Mouse (Mus musculus) intestine, embryonic 14.5 days (tissue): ENCODE measurements around the gene Glt6d1. TPM values are rescaled to one million over a fixed set of nuclear protein-coding genes. Genes with fewer than 3 reads are reported as not detected.

Experiments used
- ATAC-seq: fragments of 200-750 bp; cut with Nextera tagmentation; replicated peaks from 2 replicates; pipeline ENCODE4 v1.8.0; 2017; ENCODE audit warnings: low read depth, moderate number of reproducible peaks, moderate TSS enrichment, moderate library complexity; ENCODE audit not compliant: low FRiP score, low TSS enrichment
- DNase-seq: peaks from one replicate; pipeline ENCODE4 v3.0.0-alpha.2; 2018; ENCODE audit warnings: low spot score
- H3K27ac ChIP-seq: fragments of 300-500 bp; sonication (generic); 2 replicates; pipeline ENCODE4 v1.5.1; 2014; ENCODE audit warnings: low read depth, mild to moderate bottlenecking, control low read depth
- H3K27me3 ChIP-seq: fragments of 300-500 bp; sonication (generic); replicated peaks from 2 replicates; pipeline ENCODE4 v1.6.1; 2014; ENCODE audit warnings: low read length, control low read depth; ENCODE audit not compliant: control insufficient read depth, insufficient read depth
- H3K36me3 ChIP-seq: fragments of 300-500 bp; sonication (generic); 2 replicates; pipeline ENCODE4 v1.6.1; 2014; ENCODE audit warnings: low read length, control low read depth; ENCODE audit not compliant: control insufficient read depth, insufficient read depth
- H3K4me1 ChIP-seq: fragments of 300-500 bp; sonication (generic); replicated peaks from 2 replicates; pipeline ENCODE4 v1.6.1; 2014; ENCODE audit warnings: low read length, control low read depth, mixed read lengths; ENCODE audit not compliant: control insufficient read depth, insufficient read depth
- H3K4me2 ChIP-seq: fragments of 300-500 bp; sonication (generic); 2 replicates; pipeline ENCODE4 v1.6.1; 2014; ENCODE audit warnings: low read length
- H3K4me3 ChIP-seq: fragments of 300-500 bp; sonication (generic); 2 replicates; pipeline ENCODE4 v1.5.1; 2014; ENCODE audit warnings: low read depth, low read length, control low read depth, mixed read lengths
- H3K9ac ChIP-seq: fragments of 300-500 bp; sonication (generic); 2 replicates; pipeline ENCODE4 v1.6.1; 2014; ENCODE audit warnings: mild to moderate bottlenecking, low read length
- H3K9me3 ChIP-seq: fragments of 300-500 bp; sonication (generic); 2 replicates; pipeline ENCODE4 v1.6.1; 2016; ENCODE audit warnings: low read length, control low read depth; ENCODE audit not compliant: control insufficient read depth
- WGBS: fragments of 180-500 bp; shearing (Covaris S2); extraction: QIAGEN DNeasy Blood & Tissue Kit; methylation state at CpG from one replicate; pipeline ENCODE4 v1.1.7; 2014; 5-methylcytosine and 5-hydroxymethylcytosine counted together
- polyA plus RNA-seq: library from polyadenylated mRNA; unstranded; fragments of >200 nt; fragmentation: Nextera tagmentation; extraction: Ambion mirVana; gene quantifications from 2 replicates; pipeline ENCODE4 v1.2.1, GENCODE M21; 2014

The Glt6d1 gene
- polyA plus RNA-seq, 1 experiment from 2014 or later, result not detected

DNA sequence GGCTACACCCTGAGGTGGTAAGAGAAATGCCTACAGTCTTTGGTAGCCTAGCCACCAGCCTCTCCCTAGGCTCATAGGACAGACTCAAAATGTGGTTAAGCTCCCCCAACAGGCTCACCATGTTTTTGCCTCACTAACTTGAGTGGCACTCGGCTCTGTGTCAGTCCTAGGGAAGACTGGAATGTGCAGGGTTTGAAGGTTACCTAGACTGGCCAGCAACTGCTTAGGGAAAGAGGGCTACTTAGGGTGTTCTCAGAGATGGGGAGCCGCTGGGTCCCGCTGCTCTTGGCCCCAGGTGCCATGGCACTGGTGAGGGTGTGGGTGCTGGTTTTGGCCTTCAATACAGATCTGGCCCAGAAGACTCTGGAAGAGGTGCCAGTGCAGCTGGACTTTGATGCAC lies 33.7 kb downstream of the Glt6d1 start, which contains the start of gene Gm13539:
Gm13539 (plus strand) TSS at position 301 of the 400 bp plus-strand sequence.
- peaks cover 5% of the 10 kb centered on the region; the same call in 1 of the 2 replicates for H3K4me1 ChIP-seq
- WGBS, result 84% methylated on average over 3 of the region's 3 CpGs
- no peaks in the 10 kb centered on the region for H3K9me3 ChIP-seq
- no peak within 1 kb of the TSS for H3K9ac ChIP-seq
- no peak within 1 kb of the TSS for H3K27ac ChIP-seq
- DNase-seq, result no peak
- H3K36me3 ChIP-seq, result no peaks in the 10 kb centered on the region
- ATAC-seq, result no peak
- H3K27me3 ChIP-seq, result no peaks in the 10 kb centered on the region
- no peak within 1 kb of the TSS for H3K4me3 ChIP-seq
- no peak within 1 kb of the TSS for H3K4me2 ChIP-seq

DNA sequence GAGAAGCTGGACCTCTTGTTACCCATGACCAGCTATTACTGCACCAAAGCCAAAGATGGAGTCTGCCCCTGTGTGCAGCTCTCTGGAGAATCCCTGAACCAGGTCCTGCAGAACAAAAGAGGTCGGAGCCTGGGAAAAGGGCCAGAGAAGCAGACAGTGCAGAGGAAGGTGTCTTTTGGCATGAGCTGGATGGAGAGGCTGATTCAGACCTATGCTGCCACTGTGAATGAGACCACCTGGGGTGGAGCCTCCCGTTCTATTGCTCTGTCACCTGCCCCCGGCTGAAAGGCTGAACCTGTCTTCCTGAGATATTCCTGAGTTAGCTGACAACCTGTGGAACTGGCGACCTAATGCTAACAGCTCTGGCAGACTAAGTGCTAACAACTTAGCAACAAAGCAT lies 34.7 kb downstream of the Glt6d1 start:
- Histone ChIP-seq H3K9ac (no peak overlapping the region), H3K27me3 (no peaks in the 10 kb centered on the region), H3K36me3 (no peaks in the 10 kb centered on the region), H3K4me1 (0 out of 2 replicates have a peak, but pooled peaks cover 2% of the 10 kb centered on the region), H3K4me3 (no peak overlapping the region), H3K9me3 (no peaks in the 10 kb centered on the region), H3K27ac (no peak overlapping the region), H3K4me2 (no peak overlapping the region)
- WGBS, result 38% methylated on average over 4 of the region's 4 CpGs
- DNase-seq (no peak), ATAC-seq (no peak)

DNA sequence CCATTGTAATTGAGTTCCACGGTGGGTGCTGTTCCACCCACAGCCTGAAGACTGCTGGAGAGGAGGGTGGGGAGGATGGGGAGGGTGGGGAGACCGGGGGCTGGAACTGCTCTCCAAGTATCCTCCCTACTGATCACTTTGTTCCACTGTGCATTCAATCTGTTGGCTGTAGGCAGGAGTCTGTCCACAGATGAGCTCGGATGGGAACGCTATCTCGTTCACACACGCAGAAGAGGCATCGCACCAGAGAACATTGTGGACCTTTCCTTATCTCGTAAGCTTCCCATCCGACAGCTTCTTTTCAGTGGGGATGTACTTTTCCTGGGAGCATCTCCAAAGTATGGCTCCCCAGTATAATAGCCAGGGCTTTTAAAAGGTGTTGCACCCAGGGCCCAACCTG lies 36.6 kb downstream of the Glt6d1 start:
- H3K27ac ChIP-seq, result no peak overlapping the region
- H3K4me3 ChIP-seq, result no peak overlapping the region
- H3K9me3 ChIP-seq, result no peaks in the 10 kb centered on the region
- H3K9ac ChIP-seq, result no peak overlapping the region
- H3K27me3 ChIP-seq, result no peaks in the 10 kb centered on the region
- ATAC-seq (no peak), DNase-seq (no peak)
- WGBS, result 90% methylated on average over 9 of the region's 9 CpGs
- no peaks in the 10 kb centered on the region for H3K4me1 ChIP-seq
- H3K36me3 ChIP-seq, result no peaks in the 10 kb centered on the region
- no peak overlapping the region for H3K4me2 ChIP-seq

DNA sequence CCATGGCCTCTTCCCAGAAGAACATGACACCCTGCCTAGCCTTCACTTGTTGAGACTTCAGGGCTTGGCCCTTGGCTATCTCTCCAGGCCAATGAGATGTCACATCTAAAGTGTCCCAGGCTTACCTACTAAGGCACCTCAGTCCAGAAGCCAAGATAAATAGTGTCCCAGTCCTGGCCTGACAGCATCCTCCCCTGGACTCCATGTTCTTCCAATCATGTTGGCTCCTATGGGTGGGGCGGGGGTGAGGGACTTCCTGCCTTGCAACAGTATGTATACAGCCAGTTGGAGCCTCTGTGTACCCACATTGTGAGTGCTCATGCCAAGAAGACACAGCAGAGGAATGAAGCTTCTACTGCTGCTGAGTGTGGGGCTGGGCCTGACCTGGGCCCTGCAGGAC lies 38.9 kb downstream of the Glt6d1 start, which contains the start of gene Lcn11:
Lcn11 (plus strand) TSS at position 301 of the 400 bp plus-strand sequence.
- DNase-seq (no peak), ATAC-seq (no peak)
- Histone ChIP-seq H3K27me3 (no peaks in the 10 kb centered on the region), H3K36me3 (no peaks in the 10 kb centered on the region), H3K4me2 (no peak within 1 kb of the TSS), H3K9ac (no peak within 1 kb of the TSS), H3K9me3 (no peaks in the 10 kb centered on the region), H3K4me1 (no peaks in the 10 kb centered on the region), H3K27ac (no peak within 1 kb of the TSS), H3K4me3 (no peak within 1 kb of the TSS)
- whole genome bisulfite sequencing, result 96% methylated on average over 1 of the region's 1 CpGs

DNA sequence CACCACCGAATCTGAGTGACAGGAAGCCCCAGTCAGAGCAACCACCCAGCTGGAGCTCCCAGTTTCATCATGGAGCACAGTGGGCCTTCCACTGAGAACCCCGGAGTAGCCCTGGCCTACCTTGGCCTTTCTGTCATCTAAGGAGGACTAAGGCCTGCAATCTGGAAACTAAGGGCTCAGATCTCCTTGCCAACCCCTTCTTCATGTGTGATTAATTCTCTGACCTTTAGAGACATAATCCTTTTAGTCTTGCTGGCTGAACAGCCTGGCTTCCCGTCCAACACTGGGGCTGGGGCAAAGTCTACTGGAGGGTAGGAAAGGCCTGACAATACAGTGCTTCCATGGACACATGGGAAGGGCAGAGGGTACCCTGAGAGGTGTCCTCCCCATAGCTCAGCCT lies 39.7 kb downstream of the Glt6d1 start:
- Histone ChIP-seq H3K36me3 (no peaks in the 10 kb centered on the region), H3K27ac (no peak overlapping the region), H3K4me2 (no peak overlapping the region), H3K9me3 (no peaks in the 10 kb centered on the region), H3K4me3 (no peak overlapping the region), H3K4me1 (no peaks in the 10 kb centered on the region), H3K9ac (no peak overlapping the region), H3K27me3 (no peaks in the 10 kb centered on the region)
- DNase-seq (no peak), ATAC-seq (no peak)
- 77% methylated on average over 3 of the region's 3 CpGs for WGBS

DNA sequence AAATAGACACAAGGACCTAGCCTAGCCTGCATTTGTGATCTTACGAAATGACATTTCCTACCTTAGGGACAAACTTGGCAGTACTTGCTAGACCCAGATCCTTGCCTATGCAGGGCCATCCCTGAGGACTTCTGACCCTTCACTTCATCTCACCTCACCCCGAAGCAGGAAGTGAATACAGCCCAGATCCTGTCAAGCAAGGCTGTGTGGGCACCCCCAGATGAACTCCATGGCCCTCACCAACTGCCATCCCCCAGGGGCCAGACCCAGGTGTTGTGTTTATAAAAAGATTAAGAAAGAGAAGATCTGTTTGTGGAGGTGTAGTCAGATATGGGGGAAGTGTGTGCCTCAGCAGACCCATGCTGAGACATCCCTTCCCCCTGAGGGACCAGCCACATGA lies 41.0 kb downstream of the Glt6d1 start:
- Histone ChIP-seq H3K27ac (no peak overlapping the region), H3K27me3 (no peaks in the 10 kb centered on the region), H3K4me2 (no peak overlapping the region), H3K4me1 (no peaks in the 10 kb centered on the region), H3K4me3 (no peak overlapping the region), H3K9me3 (no peaks in the 10 kb centered on the region), H3K9ac (no peak overlapping the region), H3K36me3 (no peaks in the 10 kb centered on the region)
- ATAC-seq, result no peak
- DNase-seq, result no peak
- 87% methylated on average over 2 of the region's 2 CpGs for WGBS

DNA sequence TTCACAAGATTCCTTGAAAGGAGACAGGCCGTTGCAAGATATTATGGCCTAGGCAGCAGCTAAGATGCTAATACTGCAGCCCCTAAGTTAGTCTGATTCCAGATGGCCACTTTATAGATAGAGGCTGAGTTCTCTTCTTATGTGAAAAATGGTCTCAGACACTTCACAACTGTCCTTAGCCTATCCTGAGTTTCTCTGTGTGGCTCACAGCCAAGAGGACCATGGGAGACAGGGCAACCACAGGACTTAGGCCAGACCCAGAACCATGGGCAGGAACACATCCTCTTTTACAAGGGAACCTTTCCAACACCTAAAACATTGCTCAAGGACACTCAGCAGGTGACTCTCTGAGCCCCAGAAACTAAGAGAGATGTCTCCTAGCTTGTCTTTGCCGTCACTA lies 42.1 kb downstream of the Glt6d1 start:
- Histone ChIP-seq H3K4me1 (no peaks in the 10 kb centered on the region), H3K36me3 (no peaks in the 10 kb centered on the region), H3K27ac (no peak overlapping the region), H3K4me2 (no peak overlapping the region), H3K9me3 (no peaks in the 10 kb centered on the region), H3K27me3 (no peaks in the 10 kb centered on the region), H3K9ac (no peak overlapping the region), H3K4me3 (no peak overlapping the region)
- ATAC-seq, result no peak
- 81% methylated on average over 2 of the region's 2 CpGs for WGBS
- DNase-seq, result no peak

DNA sequence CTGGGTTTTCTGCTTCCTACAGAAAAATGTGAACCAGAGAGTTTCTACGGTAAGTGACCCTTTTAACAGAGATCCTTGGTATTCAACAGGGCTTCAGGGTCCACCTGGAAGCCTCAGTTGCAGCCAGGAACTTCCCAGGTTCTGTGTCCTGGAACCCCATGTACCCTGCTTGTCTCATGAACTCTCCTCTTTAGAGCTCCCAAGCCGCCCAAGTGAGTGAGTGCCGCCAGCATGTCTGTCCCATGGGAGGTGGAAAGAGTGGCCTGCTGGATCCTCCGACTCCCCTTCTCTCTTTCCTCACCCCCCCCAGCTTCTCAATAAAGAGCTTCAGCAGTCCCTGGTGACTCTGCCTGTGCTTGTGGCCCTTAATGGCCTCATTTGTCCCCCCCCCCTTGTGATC lies 47.9 kb downstream of the Glt6d1 start:
- no peak overlapping the region for H3K4me2 ChIP-seq
- H3K27ac ChIP-seq, result no peak overlapping the region
- no peak overlapping the region for H3K9ac ChIP-seq
- H3K4me1 ChIP-seq, result no peaks in the 10 kb centered on the region
- ATAC-seq (no peak), DNase-seq (no peak)
- no peaks in the 10 kb centered on the region for H3K27me3 ChIP-seq
- no peak overlapping the region for H3K4me3 ChIP-seq
- WGBS, result 85% methylated on average over 4 of the region's 4 CpGs
- no peaks in the 10 kb centered on the region for H3K36me3 ChIP-seq
- no peaks in the 10 kb centered on the region for H3K9me3 ChIP-seq

DNA sequence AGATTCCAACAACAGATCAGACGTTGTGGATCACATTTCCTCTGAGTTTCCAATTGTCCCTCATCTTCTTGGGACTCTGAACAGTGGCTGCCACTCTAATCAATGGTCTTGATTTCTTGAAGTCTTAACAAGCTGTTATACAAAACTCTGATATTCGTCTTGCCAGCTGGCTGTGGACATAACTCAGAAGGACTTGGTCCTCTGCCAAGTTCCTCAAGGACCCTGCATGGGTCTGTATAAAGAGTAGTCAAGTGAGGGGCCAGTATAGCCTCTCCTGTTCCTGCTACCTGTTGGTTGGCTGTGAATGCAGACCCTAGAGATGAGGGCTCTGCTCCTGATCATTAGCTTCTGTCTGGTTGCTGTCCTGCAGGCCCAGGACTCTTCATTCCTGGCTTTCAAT lies 50.4 kb downstream of the Glt6d1 start, which contains the start of gene Lcn3:
Lcn3 (plus strand) TSS at position 301 of the 400 bp plus-strand sequence.
- Histone ChIP-seq H3K4me2 (no peak within 1 kb of the TSS), H3K9ac (no peak within 1 kb of the TSS), H3K9me3 (no peaks in the 10 kb centered on the region), H3K27ac (no peak within 1 kb of the TSS), H3K4me1 (no peaks in the 10 kb centered on the region), H3K4me3 (no peak within 1 kb of the TSS), H3K27me3 (no peaks in the 10 kb centered on the region), H3K36me3 (no peaks in the 10 kb centered on the region)
- DNase-seq (no peak), ATAC-seq (no peak)
- 29% methylated on average over 2 of the region's 2 CpGs for WGBS
